Mouse (Mus musculus): ENCODE results near the gene BC051665. TPM values are rescaled to one million over a fixed set of nuclear protein-coding genes. Genes with fewer than 3 reads are reported as not detected.

The BC051665 gene
- polyA plus RNA-seq, 3 experiments from 2014 or later, result not detected

- ATAC-seq, result no peak
These were observed 42.6 kb downstream of the BC051665 start for GRCm38 (mm10) chr13:60743381-60744077.

GRCm38 (mm10) chr13:60742611-60743010 is 43.6 kb downstream of the BC051665 start:
- ATAC-seq, result no peak

DNA sequence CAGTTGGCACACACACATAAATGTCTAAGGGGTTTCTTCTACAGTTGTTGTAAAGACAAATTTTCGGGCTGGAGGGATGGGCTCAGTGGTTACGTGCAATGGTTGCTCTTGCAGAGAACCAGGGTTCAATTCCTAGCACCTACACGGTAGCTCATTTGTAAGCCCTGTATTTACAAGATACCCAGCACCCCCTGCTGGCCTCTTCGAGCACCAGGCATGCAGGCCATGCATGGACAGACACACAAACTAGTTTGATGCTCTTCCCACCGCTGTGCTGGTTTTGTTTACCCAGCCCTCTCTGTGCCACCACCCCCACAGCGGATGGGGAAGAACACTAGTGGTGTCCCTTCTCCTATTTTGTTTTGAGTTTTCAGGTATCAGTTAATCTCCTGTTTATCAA is 45.9 kb downstream of the BC051665 start:
- no peak for ATAC-seq

DNA sequence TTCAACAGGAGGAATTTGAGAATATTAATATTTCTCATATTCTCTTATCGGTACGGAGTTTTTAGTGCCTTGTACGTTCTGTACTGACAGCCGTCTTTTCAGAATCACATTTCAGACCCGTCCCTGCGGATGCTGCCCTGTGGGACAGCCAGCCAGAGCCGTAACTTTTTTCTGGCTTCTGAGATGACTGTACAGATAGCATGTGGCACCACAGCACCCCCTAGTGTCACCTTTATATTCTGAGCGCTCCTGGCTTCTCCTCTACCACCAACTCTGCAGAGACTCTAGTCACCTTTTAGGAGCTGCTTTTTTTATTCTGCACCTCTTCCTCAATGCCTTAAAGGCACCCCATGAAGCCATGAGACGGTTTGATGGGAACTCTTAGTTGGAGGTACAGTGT is 47.7 kb downstream of the BC051665 start:
- ATAC-seq, result peak; percentile 84

DNA sequence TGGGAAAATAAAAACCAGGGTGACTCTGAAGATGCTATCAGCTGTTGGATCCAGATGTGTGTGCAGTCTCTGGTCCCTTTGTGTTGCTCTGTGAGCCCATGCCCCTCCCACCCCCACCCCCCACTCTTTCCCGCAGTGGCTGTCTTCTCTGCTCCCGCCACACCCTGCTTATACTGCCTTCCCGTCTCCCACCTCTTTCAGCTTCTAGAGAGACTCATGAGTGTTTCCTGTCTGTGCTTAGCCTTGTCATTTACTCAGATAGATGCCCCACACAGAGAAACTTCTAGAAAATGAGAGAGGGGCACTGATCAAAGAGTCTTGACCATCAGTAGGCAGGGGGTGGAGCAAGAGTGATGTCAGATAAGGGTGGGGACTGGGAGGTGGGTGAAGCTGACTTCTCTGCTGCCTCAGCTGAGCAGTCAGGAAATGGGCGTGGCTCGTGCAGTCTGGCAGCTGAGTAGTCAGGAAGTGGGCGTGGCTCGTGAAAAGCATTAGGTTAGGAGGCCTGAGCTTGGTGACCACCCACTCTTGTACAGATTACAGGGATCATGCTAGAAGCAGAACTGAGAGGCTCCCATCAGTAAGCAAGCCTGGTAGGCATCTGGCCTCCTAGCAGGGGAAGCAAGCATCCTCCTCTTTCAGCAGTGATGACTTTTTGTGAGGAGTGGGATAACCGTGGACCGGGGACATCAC is 48.4 kb downstream of the BC051665 start:
- peak; percentile 92 for ATAC-seq

DNA sequence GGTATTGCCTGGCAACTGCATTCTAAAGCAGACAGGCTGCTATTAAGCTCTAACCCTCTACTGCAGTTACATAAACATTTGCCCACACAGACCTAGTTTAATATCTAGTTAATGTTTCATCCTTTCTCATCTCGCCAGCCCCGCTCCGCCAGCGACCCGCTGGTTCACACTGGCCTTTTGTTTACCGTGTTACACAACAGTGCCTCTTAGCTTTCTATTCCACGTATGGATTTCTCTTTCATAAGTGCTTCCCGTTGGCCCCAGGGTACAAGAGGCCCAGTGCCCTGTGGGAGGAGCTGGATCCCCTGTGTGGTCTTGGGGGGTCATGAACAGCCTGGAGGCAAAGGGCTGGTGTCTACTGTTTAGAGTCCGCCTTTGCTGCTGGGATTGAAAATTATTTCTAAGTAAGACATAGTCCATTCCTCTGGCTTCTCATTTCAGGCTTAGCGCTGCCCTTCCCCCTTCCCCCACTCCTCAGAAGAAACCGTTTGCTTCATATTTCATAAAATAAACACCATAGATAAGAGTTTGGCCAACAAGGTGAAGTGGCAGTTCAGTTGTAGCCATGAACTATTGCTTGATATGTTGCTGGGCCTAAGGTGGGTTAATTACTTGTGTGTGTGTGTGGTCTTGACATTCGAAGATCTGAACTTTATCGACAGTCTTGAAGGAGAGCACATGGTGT is 49.6 kb downstream of the BC051665 start:
- no peak for ATAC-seq

GRCm38 (mm10) chr13:60735306-60735705 is 50.9 kb downstream of the BC051665 start:
- ATAC-seq, result no peak

Other genes starting within 250 kb of the BC051665 start
- gene Dapk1, start 184.4 kb downstream of the BC051665 start, polyA plus RNA-seq (2017; shearing (Covaris generic)), result 1 to 10 TPM in 1 of 3 experiments, under 1 TPM in 1, not detected in 1; 0.45 to 1.4 TPM
- not detected for gene Ctsll3, start 16.5 kb upstream of the BC051665 start, polyA plus RNA-seq (2017; shearing (Covaris generic))
- gene 4930486L24Rik, start 78.1 kb upstream of the BC051665 start, polyA plus RNA-seq (2017; shearing (Covaris generic)), result 1 to 10 TPM in 2 of 3 experiments, not detected in 1; 2.0 to 3.6 TPM
- gene Gm49392, start 110.5 kb upstream of the BC051665 start, polyA plus RNA-seq (2017; shearing (Covaris generic)), result 1 to 10 TPM in 1 of 3 experiments, not detected in 2; 3.2 TPM
- gene Ctla2b, start 111.1 kb upstream of the BC051665 start, polyA plus RNA-seq (2017; shearing (Covaris generic)), result 10 to 100 TPM in 2 of 3 experiments, 1 to 10 TPM in 1; 6.4 to 21.4 (median 12.7) TPM
- not detected for gene Tpbpb, start 118.5 kb upstream of the BC051665 start, polyA plus RNA-seq (2017; shearing (Covaris generic))
- gene Gm49393, start 149.2 kb upstream of the BC051665 start, polyA plus RNA-seq (2017; shearing (Covaris generic)), result not detected
- 1 to 10 TPM in 2 of 3 experiments, not detected in 1; 1.6 to 4.1 TPM for gene Gm49391, start 150.2 kb upstream of the BC051665 start, polyA plus RNA-seq (2017; shearing (Covaris generic))
- gene Ctla2a, start 150.3 kb upstream of the BC051665 start, polyA plus RNA-seq (2017; shearing (Covaris generic)), result 100 to 1,000 TPM in 1 of 3 experiments, 10 to 100 TPM in 2; 38.4 to 149 (median 50.1) TPM
- not detected for gene Tpbpa, start 155.6 kb upstream of the BC051665 start, polyA plus RNA-seq (2017; shearing (Covaris generic))
- not detected for gene Ctsj, start 219.6 kb upstream of the BC051665 start, polyA plus RNA-seq (2017; shearing (Covaris generic))

Measured in inflammation-experienced regulatory T-cells, adult 6 months (primary cell).